In the genomic region with DNA sequence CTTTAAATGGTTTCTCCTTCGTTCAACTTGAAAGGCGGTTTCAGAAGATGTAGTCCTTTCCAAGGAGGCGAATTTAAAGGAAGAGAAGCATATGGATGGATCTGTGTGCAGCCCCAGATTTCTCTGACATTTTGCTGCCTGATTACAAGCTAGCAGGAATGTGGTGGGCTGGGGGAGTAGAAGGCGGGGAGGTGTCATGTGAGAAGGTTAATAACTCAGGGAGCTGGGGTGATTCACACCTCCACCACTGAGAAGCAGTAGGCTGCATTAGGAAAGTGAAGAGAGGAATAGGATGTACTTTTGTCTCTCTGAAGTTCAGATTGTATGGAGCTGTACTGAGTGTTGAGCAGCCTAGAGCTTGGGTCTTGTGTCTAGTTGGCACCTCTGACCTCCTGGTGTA, we compare ENCODE assay signal across 9 mouse cellular contexts. TPM values are rescaled to one million over a fixed set of nuclear protein-coding genes. Genes with fewer than 3 reads are reported as not detected.
DNase-seq lines count a peak whose midpoint lies in the region; ATAC-seq and TF ChIP-seq lines count a peak whose summit lies in the region.
"Had no signal": no experiment of that assay in that cellular context is flagged by ENCODE, and none has a peak within 500 bp of the region (broad histone marks: within the 10 kb centered on the region; RNA-seq: fewer than 3 reads in every experiment).

No protein-coding gene starts in this region.

- no peaks in the 10 kb centered on the region for H3K36me3 ChIP-seq in heart, embryonic 14.5 days (ENCODE audit: control insufficient read depth, insufficient read depth, low read length)
- H3K36me3 ChIP-seq in ES-E14 (ENCODE audit: control insufficient read depth, insufficient read depth, low read length, poor library complexity, severe bottlenecking): no peaks in the 10 kb centered on the region
- no peaks in the 10 kb centered on the region for H3K36me3 ChIP-seq in forebrain, embryonic 16.5 days (ENCODE audit: control insufficient read depth, insufficient read depth)
- no peaks in the 10 kb centered on the region for H3K36me3 ChIP-seq in midbrain, embryonic 10.5 days

- H3K9ac ChIP-seq in heart, embryonic 14.5 days (ENCODE audit: low read length): peak overlapping the region; percentile 87
- peak overlapping the region; percentile 84 for H3K9ac ChIP-seq in ES-E14 (ENCODE audit: insufficient read depth, low read depth, low read length, poor library complexity, severe bottlenecking)
- H3K9ac ChIP-seq in forebrain, embryonic 16.5 days (replicated peaks; ENCODE audit: low read depth, low read length): peak overlapping the region; percentile 80

- H3K27me3 ChIP-seq in heart, embryonic 14.5 days (ENCODE audit: control insufficient read depth, insufficient read depth, low read length): no peaks in the 10 kb centered on the region
- no peaks in the 10 kb centered on the region for H3K27me3 ChIP-seq in forebrain, embryonic 16.5 days (replicated peaks; ENCODE audit: control insufficient read depth, insufficient read depth, low read length)
- H3K27me3 ChIP-seq in midbrain, embryonic 10.5 days (ENCODE audit: low read depth, poor library complexity, severe bottlenecking): no peaks in the 10 kb centered on the region

- in situ Hi-C loops in ES-E14 (cut with MboI; ENCODE audit: low sequenced_read_pairs in 2 of 2, unreplicated experiment in 2 of 2): no loop called here

- H3K4me1 ChIP-seq in heart, embryonic 14.5 days (ENCODE audit: control insufficient read depth in 2 of 2, insufficient read depth in 2 of 2, low read length in 2 of 2): peaks cover 17% of the 10 kb centered on the region in 2 experiments; a peak in 3 of 4 replicates
- peaks cover 0 to 6% of the 10 kb centered on the region in 2 experiments; a peak in 1 of 4 replicates for H3K4me1 ChIP-seq in ES-E14 (ENCODE audit: control insufficient read depth in 2 of 2, insufficient read depth in 2 of 2, low read length in 2 of 2, poor library complexity in 1 of 2)
- H3K4me1 ChIP-seq in forebrain, embryonic 16.5 days (replicated peaks; ENCODE audit: control insufficient read depth, insufficient read depth, low read length): peaks cover 29% of the 10 kb centered on the region
- H3K4me1 ChIP-seq in midbrain, embryonic 10.5 days: peaks cover 33% of the 10 kb centered on the region

- H3K27ac ChIP-seq in heart, embryonic 14.5 days (replicated peaks in 1 of 2; ENCODE audit: control insufficient read depth in 1 of 2, insufficient read depth in 1 of 2, low read depth in 2 of 2, low read length in 2 of 2): no peak overlapping the region
- H3K27ac ChIP-seq in ES-E14 (ENCODE audit: insufficient read depth, low read depth, low read length, poor library complexity, severe bottlenecking): no peak overlapping the region
- no peak overlapping the region for H3K27ac ChIP-seq in forebrain, embryonic 16.5 days (ENCODE audit: low read length)
- no peak overlapping the region for H3K27ac ChIP-seq in midbrain, embryonic 10.5 days (replicated peaks)

- ATAC-seq in heart, embryonic 14.5 days (ENCODE audit: insufficient number of reproducible peaks, insufficient read depth, low FRiP score, low read depth): no peak
- ATAC-seq in forebrain, embryonic 16.5 days: no peak

- no peak for DNase-seq in heart, postnatal 4 days
- DNase-seq in ES-E14 (ENCODE audit: low read depth, low spot score): no peak
- no peak for DNase-seq in midbrain, embryonic 10.5 days (ENCODE audit: low spot score)
- DNase-seq in right cerebral cortex, postnatal 10 days (ENCODE audit: low spot score in 2 of 2): no peak
- no peak for DNase-seq in right cerebral cortex, postnatal 14 days
- no peak for DNase-seq in cerebellum, adult 11 months
- DNase-seq: thymus, postnatal 25 days had no signal

- peak overlapping the region; percentile 89 to 97 for H3K4me3 ChIP-seq in heart, embryonic 14.5 days (ENCODE audit: control insufficient read depth in 1 of 2, insufficient read depth in 1 of 2, low read depth in 1 of 2, low read length in 2 of 2)
- H3K4me3 ChIP-seq in ES-E14 (ENCODE audit: insufficient read depth in 1 of 2, low read depth in 1 of 2, low read length in 2 of 2, poor library complexity in 1 of 2, severe bottlenecking in 1 of 2): peak overlapping the region; percentile 76 to 87
- H3K4me3 ChIP-seq in forebrain, embryonic 16.5 days (replicated peaks; ENCODE audit: low read length): peak overlapping the region; percentile 88
- H3K4me3 ChIP-seq in midbrain, embryonic 10.5 days: peak overlapping the region; percentile 89

- H3K4me2 ChIP-seq in heart, embryonic 14.5 days (ENCODE audit: low read length): peak overlapping the region; percentile 92
- peak overlapping the region; percentile 98 for H3K4me2 ChIP-seq in forebrain, embryonic 16.5 days (ENCODE audit: low read length)

- WGBS in heart, embryonic 14.5 days: 22% methylated on average over 4 of the region's 4 CpGs
- 33% methylated on average over 4 of the region's 4 CpGs for WGBS in forebrain, embryonic 16.5 days
- WGBS in midbrain, embryonic 10.5 days: 44% methylated on average over 4 of the region's 4 CpGs

- no peaks in the 10 kb centered on the region for H3K9me3 ChIP-seq in heart, embryonic 14.5 days (ENCODE audit: control insufficient read depth, low read length)
- no peaks in the 10 kb centered on the region for H3K9me3 ChIP-seq in ES-E14 (ENCODE audit: control insufficient read depth, insufficient read depth, low read depth, low read length)
- H3K9me3 ChIP-seq in forebrain, embryonic 16.5 days (ENCODE audit: control insufficient read depth, low read length): no peaks in the 10 kb centered on the region
- no peaks in the 10 kb centered on the region for H3K9me3 ChIP-seq in midbrain, embryonic 10.5 days (replicated peaks)

TF ChIP-seq in ES-E14, 5 proteins besides CTCF, POLR2A, EP300 and RAD21:
- TF ChIP-seq ZNF384 (IDR thresholded peaks at IDR 0.05; ENCODE audit: low read depth, low read length) (no peak), ZC3H11A (IDR thresholded peaks at IDR 0.05; ENCODE audit: borderline replicate concordance, low read depth, low read length) (no peak), MAFK (IDR thresholded peaks at IDR 0.05; ENCODE audit: insufficient read depth, low read depth, low read length) (no peak), CHD2 (IDR thresholded peaks at IDR 0.05; ENCODE audit: low read depth, low read length) (no peak), HCFC1 (IDR thresholded peaks at IDR 0.05; ENCODE audit: borderline replicate concordance, insufficient read depth, low read length) (no peak)

RNA-seq across cellular contexts. Expression of a gene that starts 0.9 kb away (rescaled TPM):
- polyA plus RNA-seq in heart, embryonic 14.5 days (2014; fragmentation: Nextera tagmentation; extraction: Ambion mirVana): 10.8 and 11.2 TPM in 2 replicates
- total RNA-seq in heart, postnatal 4 days (2021): 1 to 10 TPM; 9.5 to 9.9 TPM
- 12.1 and 16.9 TPM in 2 replicates for total RNA-seq in ES-E14 (2012; rRNA removed)
- polyA plus RNA-seq in forebrain, embryonic 16.5 days (2015; fragmentation: Nextera tagmentation; extraction: Ambion mirVana): 16.9 and 17.3 TPM in 2 replicates
- 18.5 and 20.3 TPM in 2 replicates for polyA plus RNA-seq in midbrain, embryonic 10.5 days (2016; fragmentation: Nextera tagmentation; extraction: Ambion mirVana)
